Mouse (Mus musculus) megakaryocyte-erythroid progenitor cell, adult 5-6 weeks (primary cell): ENCODE results near the gene Zmynd11. TPM values are rescaled to one million over a fixed set of nuclear protein-coding genes. Genes with fewer than 3 reads are reported as not detected.

Experiments used
- ATAC-seq: replicated peaks from 2 replicates; pipeline ENCODE4 v1.8.0; 2016; ENCODE audit warnings: mild to moderate bottlenecking, inconsistent platforms; ENCODE audit not compliant: severe bottlenecking, poor library complexity, low FRiP score, low TSS enrichment
- total RNA-seq, 2 experiments: library from RNA; stranded (forward) in 1 of 2; stranded (reverse) in 1 of 2; fragments of 200-1000, 215-1000 nt in 1 of 2; fragments of >200 nt in 1 of 2; fragmentation: Nextera tagmentation in 1 of 2; gene quantifications; 2 replicates each; pipeline ENCODE4 v1.2.3; 2014 to 2017

Gene Zmynd11
- total RNA-seq, 2 experiments from 2014 or later = 51.1 to 51.5 TPM

- ATAC-seq = no peak
Measured at GRCm38 (mm10) chr13:9729073-9729472, 36.1 kb downstream of the Zmynd11 start.

GRCm38 (mm10) chr13:9715224-9715623, 49.9 kb downstream of the Zmynd11 start:
- ATAC-seq = no peak

GRCm38 (mm10) chr13:9713462-9714134, 51.5 kb downstream of the Zmynd11 start:
- peak; percentile 100 for ATAC-seq

GRCm38 (mm10) chr13:9712971-9713370, 52.2 kb downstream of the Zmynd11 start:
- no peak for ATAC-seq

GRCm38 (mm10) chr13:9712409-9712808, 52.7 kb downstream of the Zmynd11 start:
- ATAC-seq = no peak

- no peak for ATAC-seq
Measured at GRCm38 (mm10) chr13:9708433-9709240, 56.5 kb downstream of the Zmynd11 start.

GRCm38 (mm10) chr13:9706720-9707119, 58.4 kb downstream of the Zmynd11 start:
- no peak for ATAC-seq

- ATAC-seq = 0 out of 2 replicates have a peak, but pooled peaks have one; percentile 18
Measured at GRCm38 (mm10) chr13:9702615-9703235, 62.4 kb downstream of the Zmynd11 start.

GRCm38 (mm10) chr13:9697340-9697739, 67.8 kb downstream of the Zmynd11 start:
- ATAC-seq = no peak

- no peak for ATAC-seq
Measured at GRCm38 (mm10) chr13:9695809-9696208, 69.3 kb downstream of the Zmynd11 start.

GRCm38 (mm10) chr13:9695403-9695802, 69.7 kb downstream of the Zmynd11 start:
- ATAC-seq = no peak

- ATAC-seq = no peak
Measured at GRCm38 (mm10) chr13:9694651-9695050, 70.5 kb downstream of the Zmynd11 start.

- ATAC-seq = no peak
Measured at GRCm38 (mm10) chr13:9692876-9693275, 72.3 kb downstream of the Zmynd11 start.

GRCm38 (mm10) chr13:9689366-9689765, 75.8 kb downstream of the Zmynd11 start:
- ATAC-seq = no peak

- no peak for ATAC-seq
Measured at GRCm38 (mm10) chr13:9686765-9687164, 78.4 kb downstream of the Zmynd11 start.

- no peak for ATAC-seq
Measured at GRCm38 (mm10) chr13:9686261-9686660, 78.9 kb downstream of the Zmynd11 start.

- no peak for ATAC-seq
Measured at GRCm38 (mm10) chr13:9684153-9684923, 80.8 kb downstream of the Zmynd11 start.

GRCm38 (mm10) chr13:9683280-9683679, 81.8 kb downstream of the Zmynd11 start:
- ATAC-seq = no peak

- ATAC-seq = no peak
Measured at GRCm38 (mm10) chr13:9681492-9681891, 83.6 kb downstream of the Zmynd11 start.

GRCm38 (mm10) chr13:9674126-9674525, 91.0 kb downstream of the Zmynd11 start:
- ATAC-seq = no peak
